Mouse (Mus musculus): ENCODE measurements around the gene Kcnj2.
A peak's percentile ranks its signal among the peaks of the same experiment; 100 is the strongest.

GRCm38 (mm10) chr11:111064751-111065527 lies 1.0 kb upstream of the Kcnj2 start:
- TF ChIP-seq HCFC1 (IDR thresholded peaks at IDR 0.05; ENCODE audit: borderline replicate concordance, insufficient read depth, low read length) = no peak
- no peak for TF ChIP-seq CHD2 (IDR thresholded peaks at IDR 0.05; ENCODE audit: low read depth, low read length)
- TF ChIP-seq MAFK (IDR thresholded peaks at IDR 0.05; ENCODE audit: insufficient read depth, low read depth, low read length) = no peak
- TF ChIP-seq ZNF384 (IDR thresholded peaks at IDR 0.05; ENCODE audit: low read depth, low read length) = peak; percentile 50; the same call in 1 of the 2 replicates
- TF ChIP-seq ZC3H11A (IDR thresholded peaks at IDR 0.05; ENCODE audit: borderline replicate concordance, low read depth, low read length) = peak; percentile 10; the same call in 1 of the 2 replicates

Data from ES-E14 (cell line).